Mouse (Mus musculus) hindbrain, embryonic 16.5 days (tissue): ENCODE data around the gene Cyp46a1. TPM values are rescaled to one million over a fixed set of nuclear protein-coding genes. Genes with fewer than 3 reads are reported as not detected.

Experiments used
- ATAC-seq: fragments of 200-750 bp; cut with Nextera tagmentation; 2 replicates; pipeline ENCODE4 v1.8.0; 2017; ENCODE audit warnings: moderate TSS enrichment, moderate library complexity
- H3K27ac ChIP-seq: fragments of 300-500 bp; sonication (generic); 2 replicates; pipeline ENCODE4 v1.5.1; 2014; ENCODE audit warnings: low read depth, mild to moderate bottlenecking, control low read depth, low read length, moderate library complexity
- H3K27me3 ChIP-seq: fragments of 300-500 bp; sonication (generic); replicated peaks from 2 replicates; pipeline ENCODE4 v1.6.1; 2014; ENCODE audit warnings: low read length; ENCODE audit not compliant: control insufficient read depth, insufficient read depth
- H3K36me3 ChIP-seq: fragments of 300-500 bp; sonication (generic); 2 replicates; pipeline ENCODE4 v1.6.1; 2014; ENCODE audit warnings: mild to moderate bottlenecking, low read length, moderate library complexity, mixed read lengths; ENCODE audit not compliant: control insufficient read depth, insufficient read depth
- H3K4me1 ChIP-seq: fragments of 300-500 bp; sonication (generic); 2 replicates; pipeline ENCODE4 v1.6.1; 2014; ENCODE audit warnings: low read depth, low read length; ENCODE audit not compliant: control insufficient read depth, insufficient read depth
- H3K4me2 ChIP-seq: fragments of 300-500 bp; sonication (generic); 2 replicates; pipeline ENCODE4 v1.6.1; 2014; ENCODE audit warnings: mild to moderate bottlenecking, low read length, control low read depth, moderate library complexity
- H3K4me3 ChIP-seq: fragments of 300-500 bp; sonication (generic); 2 replicates; pipeline ENCODE4 v1.5.1; 2014; ENCODE audit warnings: mild to moderate bottlenecking, low read length, control low read depth, moderate library complexity
- H3K9ac ChIP-seq: fragments of 300-500 bp; sonication (generic); 2 replicates; pipeline ENCODE4 v1.6.1; 2014; ENCODE audit warnings: low read depth, mild to moderate bottlenecking, control low read depth, low read length, moderate library complexity
- H3K9me3 ChIP-seq: fragments of 300-500 bp; sonication (generic); 2 replicates; pipeline ENCODE4 v1.6.1; 2014; ENCODE audit warnings: mild to moderate bottlenecking, low read length, moderate library complexity; ENCODE audit not compliant: control insufficient read depth
- WGBS: fragments of 180-500 bp; shearing (Covaris S2); extraction: QIAGEN DNeasy Blood & Tissue Kit; methylation state at CpG from one replicate; pipeline ENCODE4 v1.1.7; 2014; 5-methylcytosine and 5-hydroxymethylcytosine counted together
- polyA plus RNA-seq: library from polyadenylated mRNA; unstranded; fragments of >200 nt; fragmentation: Nextera tagmentation; extraction: Ambion mirVana; gene quantifications from 2 replicates; pipeline ENCODE4 v1.2.1, GENCODE M21; 2015

Cyp46a1 gene
- polyA plus RNA-seq, 1 experiment from 2014 or later, result 40.1 TPM

- Histone ChIP-seq H3K27me3 (no peaks in the 10 kb centered on the region), H3K4me3 (no peak overlapping the region), H3K9me3 (no peaks in the 10 kb centered on the region), H3K27ac (no peak overlapping the region), H3K36me3 (no peaks in the 10 kb centered on the region), H3K4me2 (no peak overlapping the region), H3K4me1 (peaks cover 5% of the 10 kb centered on the region; the same call in 1 of the 2 replicates), H3K9ac (no peak overlapping the region)
- peak; percentile 49 for ATAC-seq
- WGBS, result 54% methylated on average over 3 of the region's 3 CpGs
Measured at GRCm38 (mm10) chr12:108294620-108295019, 39.6 kb upstream of the Cyp46a1 start.

GRCm38 (mm10) chr12:108297033-108297432 is 37.1 kb upstream of the Cyp46a1 start:
- no peak overlapping the region for H3K4me2 ChIP-seq
- no peaks in the 10 kb centered on the region for H3K27me3 ChIP-seq
- WGBS, result 86% methylated on average over 6 of the region's 6 CpGs
- no peak overlapping the region for H3K4me3 ChIP-seq
- no peaks in the 10 kb centered on the region for H3K9me3 ChIP-seq
- H3K27ac ChIP-seq, result no peak overlapping the region
- no peak overlapping the region for H3K9ac ChIP-seq
- no peaks in the 10 kb centered on the region for H3K36me3 ChIP-seq
- no peak for ATAC-seq
- H3K4me1 ChIP-seq, result peaks cover 3% of the 10 kb centered on the region; the same call in 1 of the 2 replicates

- Histone ChIP-seq H3K4me3 (no peak overlapping the region), H3K36me3 (no peaks in the 10 kb centered on the region), H3K4me1 (peaks cover 4% of the 10 kb centered on the region), H3K27me3 (no peaks in the 10 kb centered on the region; the same call in 1 of the 2 replicates), H3K9ac (no peak overlapping the region), H3K9me3 (no peaks in the 10 kb centered on the region), H3K4me2 (no peak overlapping the region), H3K27ac (no peak overlapping the region)
- WGBS, result 65% methylated on average over 6 of the region's 6 CpGs
- no peak for ATAC-seq
Measured at GRCm38 (mm10) chr12:108301006-108301405, 33.2 kb upstream of the Cyp46a1 start.

GRCm38 (mm10) chr12:108303778-108304365 is 30.3 kb upstream of the Cyp46a1 start:
- WGBS, result 59% methylated on average over 6 of the region's 6 CpGs
- Histone ChIP-seq H3K27ac (no peak overlapping the region), H3K9ac (no peak overlapping the region), H3K27me3 (no peaks in the 10 kb centered on the region; the same call in 1 of the 2 replicates), H3K4me3 (no peak overlapping the region), H3K4me2 (no peak overlapping the region), H3K4me1 (peaks cover 10% of the 10 kb centered on the region), H3K36me3 (no peaks in the 10 kb centered on the region), H3K9me3 (no peaks in the 10 kb centered on the region)
- ATAC-seq, result no peak

GRCm38 (mm10) chr12:108305172-108305571 is 29.0 kb upstream of the Cyp46a1 start:
- H3K9ac ChIP-seq, result no peak overlapping the region
- H3K4me2 ChIP-seq, result no peak overlapping the region
- H3K9me3 ChIP-seq, result no peaks in the 10 kb centered on the region
- H3K4me1 ChIP-seq, result peaks cover 10% of the 10 kb centered on the region
- no peaks in the 10 kb centered on the region; the same call in 1 of the 2 replicates for H3K27me3 ChIP-seq
- H3K27ac ChIP-seq, result no peak overlapping the region
- 80% methylated on average over 8 of the region's 8 CpGs for WGBS
- no peak overlapping the region for H3K4me3 ChIP-seq
- no peak for ATAC-seq
- H3K36me3 ChIP-seq, result no peaks in the 10 kb centered on the region

GRCm38 (mm10) chr12:108305812-108306794 is 28.1 kb upstream of the Cyp46a1 start, which contains the start of gene Hhipl1:
TSS of gene Hhipl1 (plus strand) at chr12:108306270.
- no peaks in the 10 kb centered on the region for H3K9me3 ChIP-seq
- ATAC-seq, result peak; percentile 68
- peaks cover 10% of the 10 kb centered on the region for H3K4me1 ChIP-seq
- peak within 1 kb of the TSS; percentile 89 for H3K4me2 ChIP-seq
- no peaks in the 10 kb centered on the region for H3K36me3 ChIP-seq
- no peaks in the 10 kb centered on the region; the same call in 1 of the 2 replicates for H3K27me3 ChIP-seq
- H3K9ac ChIP-seq, result peak within 1 kb of the TSS; percentile 75
- no peak within 1 kb of the TSS for H3K27ac ChIP-seq
- WGBS, result 4% methylated on average over 63 of the region's 67 CpGs
- peak within 1 kb of the TSS; percentile 61 for H3K4me3 ChIP-seq

- H3K4me3 ChIP-seq, result no peak overlapping the region
- H3K27me3 ChIP-seq, result no peaks in the 10 kb centered on the region; the same call in 1 of the 2 replicates
- no peak overlapping the region for H3K27ac ChIP-seq
- 27% methylated on average over 14 of the region's 14 CpGs for WGBS
- ATAC-seq, result no peak
- H3K9me3 ChIP-seq, result no peaks in the 10 kb centered on the region
- H3K4me2 ChIP-seq, result peak overlapping the region; percentile 10; the same call in 1 of the 2 replicates
- peaks cover 10% of the 10 kb centered on the region for H3K4me1 ChIP-seq
- H3K36me3 ChIP-seq, result no peaks in the 10 kb centered on the region
- H3K9ac ChIP-seq, result no peak overlapping the region
Measured at GRCm38 (mm10) chr12:108307553-108307952, 26.6 kb upstream of the Cyp46a1 start.

- Histone ChIP-seq H3K27me3 (no peaks in the 10 kb centered on the region; the same call in 1 of the 2 replicates), H3K4me2 (no peak overlapping the region), H3K9ac (no peak overlapping the region), H3K4me1 (peaks cover 10% of the 10 kb centered on the region), H3K27ac (no peak overlapping the region), H3K4me3 (no peak overlapping the region), H3K9me3 (no peaks in the 10 kb centered on the region), H3K36me3 (no peaks in the 10 kb centered on the region)
- WGBS, result 72% methylated on average over 16 of the region's 16 CpGs
- ATAC-seq, result no peak
Measured at GRCm38 (mm10) chr12:108308363-108308856, 25.8 kb upstream of the Cyp46a1 start.
